Mouse (Mus musculus) lung, postnatal 0 days (tissue): ENCODE data around the gene Ggt5.

ENCODE experiments used
- CTCF ChIP-seq: IDR thresholded peaks from 2 replicates; pipeline ENCODE4 v1.5.1; 2016; ENCODE audit warnings: antibody characterized with exemption, mild to moderate bottlenecking
- EP300 ChIP-seq: IDR thresholded peaks from 2 replicates; pipeline ENCODE4 v1.6.1; 2016; ENCODE audit warnings: antibody characterized with exemption, mild to moderate bottlenecking, control low read depth

DNA sequence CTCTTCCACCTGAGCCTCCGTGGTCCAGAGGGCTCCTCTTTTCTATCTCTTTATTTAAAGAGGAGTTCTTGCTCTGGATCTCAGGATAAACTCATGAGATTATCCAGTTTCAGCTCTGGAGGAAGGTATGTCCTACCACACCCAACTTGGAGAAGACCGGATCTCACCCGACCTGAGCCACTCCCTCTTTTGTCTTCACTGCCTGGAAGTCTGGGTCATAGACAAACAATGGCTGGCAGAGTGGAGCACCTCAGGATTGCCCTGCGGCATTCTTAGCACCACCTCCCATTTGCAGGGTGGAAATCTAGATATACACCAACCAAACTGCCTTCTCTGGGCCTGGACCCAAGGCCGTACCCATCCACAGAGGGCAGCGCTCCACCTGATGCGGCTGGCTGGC lies 59.9 kb downstream of the Ggt5 start:
- TF ChIP-seq CTCF (no peak), EP300 (0 out of 2 replicates have a peak, but pooled peaks have one; percentile 13)
